8 mouse cellular contexts compared by ENCODE assay signal in the genomic region with DNA sequence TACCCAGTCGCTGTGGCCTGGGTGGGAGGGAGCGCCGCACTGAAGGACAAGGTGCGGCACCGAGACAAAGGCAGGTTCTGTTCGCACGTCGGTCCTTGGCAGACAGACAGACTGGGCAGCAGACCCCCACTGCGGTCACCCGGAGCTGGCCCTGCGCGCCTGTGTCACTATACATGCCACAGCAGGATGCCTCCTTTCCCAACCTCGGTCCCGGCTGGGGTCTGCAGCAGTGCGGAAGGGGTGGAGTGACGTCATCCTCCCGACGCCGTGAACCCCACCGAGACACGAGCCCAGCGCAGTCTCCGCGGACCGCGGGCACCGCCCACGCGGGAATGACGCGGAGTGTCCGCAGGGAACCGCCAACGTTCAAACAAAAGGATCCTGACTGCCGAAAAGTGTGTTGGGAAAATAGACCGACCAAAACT. TPM values are rescaled to one million over a fixed set of nuclear protein-coding genes. Genes with fewer than 3 reads are reported as not detected.
DNase-seq lines count a peak whose midpoint lies in the region; ATAC-seq and TF ChIP-seq lines count a peak whose summit lies in the region.
"Not testable (repeated sequence)": the region's sequence is repeated elsewhere in the genome, so short reads cannot be mapped to it uniquely, and the experiment has no call there.

No protein-coding gene starts in this region.

- not testable (repeated sequence) for H3K36me3 ChIP-seq in hindbrain, embryonic 15.5 days

- DNase-seq in ZHBTc4 (ENCODE audit: low read depth, low spot score), result peak; percentile 67
- peak; percentile 77 to 82 for DNase-seq in cerebellum, postnatal 25 days
- DNase-seq in gastrocnemius, adult 18-20 months (ENCODE audit: low spot score), result peak; percentile 51
- peak; percentile 63 to 70 for DNase-seq in left cerebral cortex, adult 2 months (ENCODE audit: extremely low spot score in 1 of 2, low spot score in 2 of 2)
- peak; percentile 78 to 86 for DNase-seq in lung, postnatal 4 days
- DNase-seq in retina, postnatal 1 day, result peak; percentile 94
- DNase-seq in urinary bladder, postnatal 14 days (ENCODE audit: low spot score), result peak; percentile 58

- TF ChIP-seq CTCF in left cerebral cortex, adult 2 months (IDR thresholded peaks at IDR 0.05), result not testable (repeated sequence)

- not testable (repeated sequence) for H3K27me3 ChIP-seq in hindbrain, embryonic 15.5 days

- intact Hi-C loops in left cerebral cortex, adult 2 months (cut with DNase I), result not testable (repeated sequence)

- peak overlapping the region; percentile 52 for H3K4me3 ChIP-seq in hindbrain, embryonic 15.5 days
- peak overlapping the region; percentile 49 for H3K4me3 ChIP-seq in left cerebral cortex, adult 2 months

- peak overlapping the region; percentile 93 for H3K27ac ChIP-seq in hindbrain, embryonic 15.5 days (replicated peaks)
- H3K27ac ChIP-seq in left cerebral cortex, adult 2 months, result peak overlapping the region; percentile 53; the same call in 1 of the 2 replicates

- ATAC-seq in hindbrain, embryonic 15.5 days (ENCODE audit: low FRiP score, low read depth), result peak; percentile 92

- WGBS in hindbrain, embryonic 15.5 days, result under 1% methylated on average over 36 of the region's 36 CpGs

- peak overlapping the region; percentile 62 for H3K9ac ChIP-seq in hindbrain, embryonic 15.5 days

- H3K4me2 ChIP-seq in hindbrain, embryonic 15.5 days, result peak overlapping the region; percentile 53

- not testable (repeated sequence) for H3K9me3 ChIP-seq in hindbrain, embryonic 15.5 days

- H3K4me1 ChIP-seq in hindbrain, embryonic 15.5 days (replicated peaks), result not testable (repeated sequence)

RNA-seq across cellular contexts. Expression of a gene that starts 0.6 kb away (rescaled TPM):
- 10 to 100 TPM; 41.3 to 45.1 TPM for total RNA-seq in gastrocnemius, adult 18-20 months (2021)
- polyA plus RNA-seq in hindbrain, embryonic 15.5 days (2015; fragmentation: Nextera tagmentation; extraction: Ambion mirVana), result 242 and 269 TPM in 2 replicates
- 10 to 100 TPM; 26.8 to 29.7 TPM for total RNA-seq in left cerebral cortex, adult 2 months (2021)

RNA-seq across cellular contexts. Expression of a gene that starts 3.8 kb away (rescaled TPM):
- under 1 TPM; 0.14 to 0.47 TPM for total RNA-seq in gastrocnemius, adult 18-20 months (2021)
- polyA plus RNA-seq in hindbrain, embryonic 15.5 days (2015; fragmentation: Nextera tagmentation; extraction: Ambion mirVana), result 1.2 and 1.5 TPM in 2 replicates
- under 1 TPM; 0.34 to 0.77 TPM for total RNA-seq in left cerebral cortex, adult 2 months (2021)

RNA-seq across cellular contexts. Expression of a gene that starts 53.6 kb away (rescaled TPM):
- 1 to 10 TPM; 1.4 to 1.6 TPM for total RNA-seq in gastrocnemius, adult 18-20 months (2021)
- polyA plus RNA-seq in hindbrain, embryonic 15.5 days (2015; fragmentation: Nextera tagmentation; extraction: Ambion mirVana), result 56.1 and 57.3 TPM in 2 replicates
- 10 to 100 TPM; 20.3 to 20.5 TPM for total RNA-seq in left cerebral cortex, adult 2 months (2021)

Comparison
In these comparisons a context has a peak if more than half of its experiments do, and no peak if none do; other contexts are left out.
1. Peak in every context shown above with its lines: DNase-seq, ATAC-seq, H3K4me3 ChIP-seq and H3K27ac ChIP-seq.
2. RNA of a gene that starts 53.6 kb away (total RNA-seq): 20.3 to 20.5 TPM in left cerebral cortex, adult 2 months; 1.4 to 1.6 TPM in gastrocnemius, adult 18-20 months; every median in the first group is over 4 times any median in the second.